Mouse (Mus musculus): ENCODE results near the gene Ptma. TPM values are rescaled to one million over a fixed set of nuclear protein-coding genes. Genes with fewer than 3 reads are reported as not detected.

Ptma gene
- 357 TPM for polyA plus RNA-seq (2014; fragmentation: Illumina TruSeq; extraction: RNeasy Lipid Tissue Mini Kit (QIAGEN cat#74804); ENCODE audit: low read depth, low replicate concordance)

GRCm38 (mm10) chr1:86526116-86526788 lies at the start of gene Ptma:
Gene Ptma (plus strand): TSS chr1:86526726.

Other genes with a start within 250 kb of the Ptma start
- gene B3gnt7, start 223.9 kb upstream of the Ptma start, polyA plus RNA-seq (2014; fragmentation: Illumina TruSeq; extraction: RNeasy Lipid Tissue Mini Kit (QIAGEN cat#74804); ENCODE audit: low read depth, low replicate concordance): not detected
- 150 TPM for gene Ncl, start 167.3 kb upstream of the Ptma start, polyA plus RNA-seq (2014; fragmentation: Illumina TruSeq; extraction: RNeasy Lipid Tissue Mini Kit (QIAGEN cat#74804); ENCODE audit: low read depth, low replicate concordance)
- gene Nmur1, start 100.5 kb upstream of the Ptma start, polyA plus RNA-seq (2014; fragmentation: Illumina TruSeq; extraction: RNeasy Lipid Tissue Mini Kit (QIAGEN cat#74804); ENCODE audit: low read depth, low replicate concordance): not detected
- not detected for gene Tex44, start 100.4 kb upstream of the Ptma start, polyA plus RNA-seq (2014; fragmentation: Illumina TruSeq; extraction: RNeasy Lipid Tissue Mini Kit (QIAGEN cat#74804); ENCODE audit: low read depth, low replicate concordance)
- gene Pde6d, start 55.9 kb downstream of the Ptma start, polyA plus RNA-seq (2014; fragmentation: Illumina TruSeq; extraction: RNeasy Lipid Tissue Mini Kit (QIAGEN cat#74804); ENCODE audit: low read depth, low replicate concordance): 5.1 TPM
- 2.4 TPM for gene Cops7b, start 56.2 kb downstream of the Ptma start, polyA plus RNA-seq (2014; fragmentation: Illumina TruSeq; extraction: RNeasy Lipid Tissue Mini Kit (QIAGEN cat#74804); ENCODE audit: low read depth, low replicate concordance)
- not detected for gene Nppc, start 143.8 kb downstream of the Ptma start, polyA plus RNA-seq (2014; fragmentation: Illumina TruSeq; extraction: RNeasy Lipid Tissue Mini Kit (QIAGEN cat#74804); ENCODE audit: low read depth, low replicate concordance)
- 3.9 TPM for gene Dis3l2, start 177.1 kb downstream of the Ptma start, polyA plus RNA-seq (2014; fragmentation: Illumina TruSeq; extraction: RNeasy Lipid Tissue Mini Kit (QIAGEN cat#74804); ENCODE audit: low read depth, low replicate concordance)

All from liver, adult 10 weeks (tissue).